Mouse (Mus musculus) bone marrow, adult 2 months (tissue): ENCODE data around the gene Aoc3.

Experiments
- CTCF ChIP-seq: fragments of 200-500 bp; IDR thresholded peaks from 2 replicates; pipeline ENCODE4 v1.5.1; 2011; ENCODE audit warnings: low read length, control low read depth; ENCODE audit not compliant: control insufficient read depth, insufficient read depth
- POLR2A ChIP-seq: fragments of 200-500 bp; IDR thresholded peaks from 2 replicates; pipeline ENCODE4 v1.6.1; 2011; ENCODE audit warnings: low read depth, mild to moderate bottlenecking, control low read depth, low read length, borderline replicate concordance; ENCODE audit not compliant: control insufficient read depth

GRCm38 (mm10) chr11:101334516-101334915 lies 4.1 kb downstream of the Aoc3 start:
- TF ChIP-seq POLR2A = no peak
- TF ChIP-seq CTCF = no peak
